Mouse (Mus musculus): Measurements from ENCODE around the gene G3bp1. TPM values are rescaled to one million over a fixed set of nuclear protein-coding genes. Genes with fewer than 3 reads are reported as not detected.

The G3bp1 gene
- 28.7 TPM for polyA plus RNA-seq (2014; fragmentation: Illumina TruSeq; extraction: RNeasy Lipid Tissue Mini Kit (QIAGEN cat#74804); ENCODE audit: low read depth, low replicate concordance)

DNA sequence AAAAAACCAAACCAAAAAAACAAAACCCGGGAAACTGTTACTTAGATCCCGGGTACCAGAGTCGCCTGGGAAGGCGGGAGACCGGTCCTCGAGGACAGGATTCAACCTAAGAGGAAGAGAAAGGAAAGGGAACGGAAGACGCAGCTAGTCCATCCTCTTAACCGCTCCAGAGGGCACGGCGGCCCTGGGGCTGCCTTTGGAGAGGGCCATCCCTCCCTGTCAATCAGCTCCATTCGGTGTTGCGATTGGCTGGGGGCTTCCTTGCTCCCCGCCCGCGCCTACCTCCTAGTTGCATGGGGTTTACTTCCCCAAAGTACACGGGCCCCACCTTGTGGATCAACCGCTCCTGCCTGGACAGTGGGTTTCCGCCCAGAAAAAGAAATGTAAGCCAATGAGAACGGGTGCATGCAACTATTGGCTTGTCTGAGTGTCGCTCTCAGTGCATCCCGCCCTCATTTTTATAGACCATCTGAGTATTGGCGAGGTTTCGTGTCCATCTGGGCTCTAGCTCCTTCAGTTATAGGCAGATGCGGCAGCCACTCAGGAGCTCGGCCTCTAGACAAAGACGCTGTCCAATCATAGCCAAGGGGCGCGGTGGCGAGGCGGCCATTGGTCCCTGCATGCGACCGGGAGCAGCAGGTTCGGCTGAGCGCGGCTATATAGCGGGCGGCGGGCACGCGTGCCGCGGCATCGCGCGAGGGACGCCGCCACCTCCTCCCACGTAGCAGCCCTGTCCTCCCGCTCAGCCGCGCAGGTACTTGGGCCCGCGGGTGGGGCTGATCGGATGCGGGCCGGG, at the start of gene G3bp1:
TSS of gene G3bp1 (plus strand) at position 638 of the 796 bp plus-strand sequence.

DNA sequence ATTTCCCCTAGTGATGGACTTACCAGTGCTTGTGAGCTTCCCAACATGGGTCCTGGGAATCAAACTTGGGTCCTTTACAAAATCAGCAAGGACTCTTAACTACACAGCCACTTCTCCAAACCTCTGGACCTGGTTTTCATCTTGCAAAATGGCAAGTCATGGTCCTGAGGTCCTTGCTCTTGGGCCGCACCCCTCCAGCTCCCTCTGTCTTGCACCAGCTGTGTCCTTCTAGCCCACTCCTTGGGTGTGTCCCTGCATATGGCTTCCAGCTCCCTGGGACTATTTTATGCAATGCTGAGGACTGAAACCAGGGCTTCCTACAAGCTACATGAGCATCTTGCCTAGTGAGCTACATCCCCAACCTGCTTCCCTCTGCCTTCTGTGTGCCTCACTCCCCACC, 46.5 kb upstream of the G3bp1 start, which contains the start of gene Sparc:
TSS of gene Sparc (minus strand) at position 206 of the 400 bp plus-strand sequence.

DNA sequence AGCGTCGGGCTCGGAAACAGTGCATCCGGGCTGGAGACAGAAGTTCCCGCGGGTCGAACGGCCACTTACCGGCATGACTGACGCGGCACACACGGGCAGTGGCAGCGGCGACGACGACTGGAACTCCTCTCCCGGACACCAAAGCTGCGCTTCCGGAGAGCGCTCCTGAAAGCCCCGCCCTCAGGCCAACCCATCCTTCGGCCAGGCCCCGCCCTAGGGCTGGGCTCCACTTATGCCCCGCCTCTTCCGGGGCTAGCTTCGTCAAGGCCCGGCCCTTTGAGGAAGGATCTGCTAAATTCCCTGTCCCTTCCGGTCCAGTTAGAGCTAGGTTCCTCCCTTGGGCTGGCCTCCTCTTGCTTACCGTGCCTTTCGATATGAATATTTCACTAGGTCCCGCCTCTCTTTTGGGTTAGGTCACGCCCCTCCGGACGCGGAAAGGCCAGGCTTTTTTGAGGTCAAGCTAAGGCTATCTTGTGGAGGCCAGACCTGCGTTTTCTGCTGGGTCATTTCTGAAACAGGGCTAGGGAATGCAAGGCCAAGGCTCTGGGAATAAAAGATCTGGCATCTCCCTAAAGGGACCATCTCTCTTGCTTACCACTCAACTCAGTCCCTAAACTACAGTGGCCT, 8.4 kb upstream of the G3bp1 start, which contains the start of gene Atox1:
TSS of gene Atox1 (minus strand) at position 221 of the 627 bp plus-strand sequence.

Other genes starting within 250 kb of the G3bp1 start
- 1.4 TPM for gene Fat2, start 133.1 kb upstream of the G3bp1 start, polyA plus RNA-seq (2014; fragmentation: Illumina TruSeq; extraction: RNeasy Lipid Tissue Mini Kit (QIAGEN cat#74804); ENCODE audit: low read depth, low replicate concordance)
- 1,467 TPM for gene Sparc, start 46.5 kb upstream of the G3bp1 start, polyA plus RNA-seq (2014; fragmentation: Illumina TruSeq; extraction: RNeasy Lipid Tissue Mini Kit (QIAGEN cat#74804); ENCODE audit: low read depth, low replicate concordance)
- 405 TPM for gene Atox1, start 8.4 kb upstream of the G3bp1 start, polyA plus RNA-seq (2014; fragmentation: Illumina TruSeq; extraction: RNeasy Lipid Tissue Mini Kit (QIAGEN cat#74804); ENCODE audit: low read depth, low replicate concordance)
- gene Glra1, start 138.5 kb downstream of the G3bp1 start, polyA plus RNA-seq (2014; fragmentation: Illumina TruSeq; extraction: RNeasy Lipid Tissue Mini Kit (QIAGEN cat#74804); ENCODE audit: low read depth, low replicate concordance): not detected